Mouse (Mus musculus) small intestine, adult 2 months (tissue): Measurements from ENCODE around the gene Slc24a3.

Experiments
- CTCF ChIP-seq: fragments of 200-500 bp; IDR thresholded peaks from 2 replicates; pipeline ENCODE4 v1.5.1; 2012; ENCODE audit warnings: low read depth, mild to moderate bottlenecking, control low read depth, inconsistent platforms, low read length, moderate library complexity, mixed read lengths; ENCODE audit not compliant: insufficient replicate concordance, insufficient read length; ENCODE audit errors: extremely low read depth
- POLR2A ChIP-seq: fragments of 200-500 bp; IDR thresholded peaks from 2 replicates; pipeline ENCODE4 v1.6.1; 2012; ENCODE audit warnings: low read depth, mild to moderate bottlenecking, control low read depth, inconsistent platforms, low read length, moderate library complexity

DNA sequence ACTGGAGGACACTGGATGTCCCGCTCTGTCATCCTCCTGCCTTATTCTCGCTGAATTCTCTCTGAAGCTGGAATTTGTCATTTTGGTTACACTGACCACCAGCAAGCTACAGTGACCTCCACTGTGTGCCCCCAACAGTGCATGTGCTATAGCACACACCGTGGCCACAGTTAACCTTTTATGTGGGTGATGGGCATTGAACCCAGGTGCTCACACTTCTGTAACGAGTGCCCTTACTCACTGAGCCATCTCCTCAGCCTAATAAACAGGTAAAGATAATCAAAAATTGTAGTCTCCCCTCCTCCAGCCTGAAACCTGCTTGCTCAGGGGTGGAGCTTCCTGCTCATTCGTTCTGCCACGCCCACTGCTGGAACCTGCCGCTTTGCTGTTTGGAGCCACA lies 493.7 kb downstream of the Slc24a3 start:
- TF ChIP-seq CTCF = no peak
- no peak for TF ChIP-seq POLR2A
